Mouse (Mus musculus): Measurements from ENCODE around the gene Dnhd1. TPM values are rescaled to one million over a fixed set of nuclear protein-coding genes. Genes with fewer than 3 reads are reported as not detected.

Dnhd1 gene
- 0.37 and 0.61 TPM in 2 replicates for polyA plus RNA-seq (2015; fragmentation: Nextera tagmentation; extraction: Ambion mirVana)

DNA sequence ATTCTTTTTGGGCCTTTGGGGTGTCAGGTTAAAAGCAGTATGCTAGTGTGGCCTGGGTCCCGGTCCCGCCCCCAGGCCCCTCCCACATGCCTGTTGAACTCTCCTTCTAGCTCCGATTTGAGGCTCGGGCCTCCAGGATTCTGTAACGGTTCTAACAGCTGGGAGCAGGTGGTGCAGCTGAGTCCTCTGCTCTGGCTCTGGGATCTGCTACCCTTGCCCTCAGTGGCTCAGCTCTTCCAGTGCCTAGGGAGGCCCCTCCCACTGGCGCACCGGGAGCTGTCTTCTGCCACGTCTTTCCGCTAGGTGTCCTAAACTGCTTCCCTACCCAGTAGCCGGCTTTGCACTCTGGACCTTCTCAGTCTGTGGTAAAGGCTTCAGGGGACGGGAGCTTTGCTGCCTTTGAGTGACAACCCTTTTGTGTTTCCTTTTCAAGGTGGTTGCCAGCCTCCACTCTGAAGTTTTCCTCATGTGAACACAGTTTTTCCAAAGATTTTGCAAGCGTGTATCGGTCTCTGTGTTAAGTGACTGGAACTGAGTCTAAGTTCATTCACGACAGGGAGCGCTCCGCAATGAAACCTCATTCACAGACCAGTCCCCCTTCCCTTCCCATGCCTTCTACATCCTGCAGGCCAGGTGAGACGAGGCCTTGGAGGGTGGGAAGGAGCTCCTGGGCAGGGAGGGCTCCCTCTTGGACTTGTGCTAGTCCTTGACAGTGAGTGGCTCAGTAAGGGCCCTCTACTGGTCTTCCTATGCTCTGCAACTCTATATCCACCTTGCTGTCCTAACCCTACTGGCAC is at the start of gene Dnhd1:
Gene Dnhd1, plus strand, starts transcription at position 189 of the 797 bp plus-strand sequence.
- DNase-seq (ENCODE audit: low spot score), result peak; percentile 69

DNA sequence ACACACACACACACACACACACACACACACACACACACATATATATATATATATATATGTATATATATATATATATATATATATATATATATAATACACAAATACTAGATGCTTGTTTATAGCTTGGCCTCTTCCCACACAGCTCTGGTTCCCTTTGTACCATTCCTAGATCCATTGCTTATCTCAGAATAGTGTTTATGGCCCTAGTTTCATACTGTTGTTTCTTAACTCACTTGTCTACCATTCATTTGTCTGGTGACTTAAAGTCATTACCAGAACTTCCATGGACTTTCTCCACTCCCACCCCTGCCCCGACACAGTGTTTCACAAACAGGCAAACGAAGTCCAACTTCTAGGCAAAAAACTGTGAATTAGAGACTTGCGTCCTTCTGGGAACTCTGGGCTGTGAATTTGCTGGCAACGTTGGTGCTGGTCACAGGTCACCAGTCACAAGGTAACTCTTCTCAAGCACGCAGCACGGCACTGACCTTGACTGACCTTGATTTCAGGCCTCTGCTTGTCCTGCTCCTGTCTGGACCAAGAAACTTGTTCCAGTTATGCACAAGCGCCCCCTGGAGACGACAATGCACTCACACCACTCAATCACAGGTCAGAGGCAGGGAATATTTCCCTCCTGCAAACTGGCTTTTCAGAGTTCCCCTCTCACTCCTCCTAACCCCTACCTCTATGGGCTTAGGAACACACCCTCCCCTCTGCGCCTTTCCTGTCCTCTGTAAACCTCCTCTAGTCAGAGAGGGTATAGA is 47.6 kb upstream of the Dnhd1 start:
- peak; percentile 34 for DNase-seq (ENCODE audit: low spot score)

- DNase-seq (ENCODE audit: low spot score), result no peak
Measured at GRCm38 (mm10) chr7:105608467-105608866, 42.2 kb upstream of the Dnhd1 start.

DNA sequence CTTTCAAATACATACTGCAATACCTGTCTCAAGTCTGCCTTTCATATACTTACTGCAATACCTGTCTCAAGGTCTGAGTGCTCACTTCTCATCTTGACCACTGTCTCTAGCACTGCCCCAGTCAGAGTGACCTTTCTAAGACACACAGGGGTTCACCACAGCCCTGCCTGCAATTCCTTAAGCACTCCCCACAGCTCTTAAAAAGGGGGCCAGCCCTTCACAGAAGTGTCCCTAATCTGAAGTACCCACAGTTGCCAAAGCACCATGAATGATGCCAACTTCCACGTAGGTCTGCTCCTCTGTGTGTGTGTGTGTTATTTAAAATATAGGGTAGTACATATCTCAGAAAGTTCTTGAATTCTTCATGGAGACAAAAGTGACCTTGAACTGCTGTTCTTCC is 38.9 kb upstream of the Dnhd1 start:
- no peak for DNase-seq (ENCODE audit: low spot score)

- no peak for DNase-seq (ENCODE audit: low spot score)
Measured at GRCm38 (mm10) chr7:105614400-105614799, 36.2 kb upstream of the Dnhd1 start.

GRCm38 (mm10) chr7:105615720-105616119 is 34.9 kb upstream of the Dnhd1 start:
- DNase-seq (ENCODE audit: low spot score), result no peak

GRCm38 (mm10) chr7:105616561-105616960 is 34.1 kb upstream of the Dnhd1 start:
- no peak for DNase-seq (ENCODE audit: low spot score)

DNA sequence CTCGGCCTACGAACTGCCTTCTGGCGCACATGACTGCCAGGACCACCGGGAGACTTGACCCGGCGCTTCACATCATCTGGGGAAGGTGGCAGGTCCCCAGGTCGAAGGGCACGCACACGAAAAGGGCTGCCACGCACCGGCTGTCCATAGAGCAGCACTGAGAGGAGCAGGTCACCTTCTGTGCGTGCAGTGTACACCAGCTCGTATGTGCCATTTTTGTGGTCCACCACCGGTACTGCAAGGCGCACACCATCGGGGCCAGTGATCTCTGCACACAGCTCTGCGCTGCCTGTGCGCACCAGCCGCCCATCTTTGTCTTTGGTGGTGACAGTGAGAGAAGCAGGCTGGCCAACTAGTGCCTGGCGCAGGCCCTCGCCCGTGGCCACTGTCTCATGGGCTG is 32.8 kb upstream of the Dnhd1 start:
- DNase-seq (ENCODE audit: low spot score), result no peak

DNA sequence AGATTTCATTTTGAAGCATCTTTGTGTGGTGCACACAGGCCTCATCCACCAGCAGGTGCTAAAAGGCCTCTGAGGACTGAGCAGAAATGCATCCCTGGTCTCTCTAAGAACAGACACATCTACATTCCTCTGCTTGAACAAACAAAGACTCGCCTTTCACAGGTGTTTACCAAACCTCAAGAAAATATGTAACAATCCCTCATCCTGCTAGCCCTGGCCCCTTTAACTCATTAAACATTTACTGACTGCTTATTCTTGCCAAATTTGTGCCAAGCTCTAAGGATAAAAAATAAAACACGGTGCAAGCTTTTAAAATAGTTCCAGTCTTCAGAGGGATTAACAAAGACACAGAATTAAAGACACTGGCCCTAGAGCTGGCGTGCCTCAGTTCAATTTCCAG is 30.9 kb upstream of the Dnhd1 start:
- no peak for DNase-seq (ENCODE audit: low spot score)

DNA sequence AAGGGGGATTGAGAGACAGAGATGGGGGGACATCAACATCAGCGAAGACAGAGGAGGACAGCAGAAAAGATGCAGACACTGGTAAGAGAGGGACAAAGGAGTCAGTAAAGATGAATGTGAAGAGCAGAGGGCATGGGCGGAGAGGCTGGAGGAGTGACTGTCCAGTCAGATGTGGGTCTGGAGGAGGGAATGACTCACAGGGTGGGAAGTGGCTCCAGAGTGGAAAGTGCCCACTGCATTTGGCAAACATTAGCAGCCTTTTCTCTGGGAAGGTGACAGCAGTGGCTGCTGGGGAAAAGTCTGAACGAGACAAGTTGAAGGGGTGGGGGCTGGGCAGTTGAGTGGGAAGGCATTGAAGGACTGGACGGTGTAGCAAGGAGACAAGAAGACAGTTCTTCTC is 29.6 kb upstream of the Dnhd1 start:
- DNase-seq (ENCODE audit: low spot score), result no peak

GRCm38 (mm10) chr7:105621646-105622292 is 28.9 kb upstream of the Dnhd1 start:
- no peak for DNase-seq (ENCODE audit: low spot score)

DNA sequence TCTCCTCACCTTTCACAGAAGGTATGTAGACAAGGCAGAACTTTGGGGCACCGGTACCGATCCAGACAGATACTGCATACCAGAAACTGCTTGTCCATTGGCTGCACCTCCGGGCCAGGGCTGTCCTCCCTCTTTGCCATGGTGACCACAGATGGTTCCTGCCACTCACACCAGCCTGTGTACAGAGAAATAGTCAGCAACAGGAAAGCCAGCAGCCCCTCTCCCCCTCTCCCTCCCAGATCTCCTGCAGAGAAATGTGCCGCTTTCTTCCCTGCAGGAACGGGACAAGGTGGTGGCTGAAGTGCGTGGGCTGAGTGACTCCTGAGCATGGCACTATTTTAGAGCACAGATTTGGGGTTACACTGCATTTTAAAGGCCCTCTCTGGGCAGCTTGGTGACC is 25.2 kb upstream of the Dnhd1 start:
- DNase-seq (ENCODE audit: low spot score), result no peak

DNA sequence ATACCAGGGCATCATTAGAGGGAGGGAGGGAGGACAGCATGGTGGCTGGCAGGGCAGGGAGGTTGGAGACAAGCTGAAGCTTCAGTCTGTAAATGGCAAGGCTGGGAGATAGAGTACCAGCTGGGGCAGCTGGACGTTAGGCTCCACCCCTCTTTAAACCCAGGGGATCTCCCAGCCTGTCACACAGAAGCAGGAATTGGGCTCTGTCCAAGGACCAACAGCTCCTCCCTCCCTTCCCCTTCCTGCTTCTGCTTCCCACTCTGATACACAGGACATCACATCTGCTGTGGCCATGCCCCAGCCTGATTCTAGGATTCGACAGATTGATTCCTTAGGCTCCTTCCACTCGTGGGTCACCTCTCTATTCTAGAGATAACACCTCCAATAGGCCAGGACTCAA is 22.0 kb upstream of the Dnhd1 start:
- no peak for DNase-seq (ENCODE audit: low spot score)

DNA sequence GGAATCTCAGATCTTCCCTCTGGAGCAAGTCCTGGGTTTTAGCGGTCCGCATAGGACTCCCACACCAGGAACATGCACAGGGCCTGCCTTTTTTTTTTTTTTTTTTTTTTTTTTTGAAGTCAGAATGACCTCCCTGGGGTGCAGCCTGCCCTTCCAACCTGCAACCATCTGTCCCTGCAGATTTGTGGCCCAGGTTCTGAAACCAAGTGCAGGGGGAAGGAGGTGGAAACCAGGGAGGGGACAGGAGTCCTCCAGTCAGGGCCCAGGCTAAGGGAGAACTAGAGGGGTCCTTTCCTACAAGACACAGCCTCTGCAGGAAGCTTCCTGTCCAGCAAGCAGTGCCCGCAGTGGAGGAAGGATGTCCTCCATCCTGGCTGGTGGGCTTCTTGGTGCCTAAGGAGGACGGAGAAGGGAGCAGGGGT is 18.1 kb upstream of the Dnhd1 start:
- no peak for DNase-seq (ENCODE audit: low spot score)

GRCm38 (mm10) chr7:105633127-105633800 is 17.4 kb upstream of the Dnhd1 start, which contains the start of gene Trim3:
Gene Trim3, minus strand, starts transcription at chr7:105633571.
- peak; percentile 69 for DNase-seq (ENCODE audit: low spot score)

GRCm38 (mm10) chr7:105633801-105634135 is 16.9 kb upstream of the Dnhd1 start:
- DNase-seq (ENCODE audit: low spot score), result no peak

DNA sequence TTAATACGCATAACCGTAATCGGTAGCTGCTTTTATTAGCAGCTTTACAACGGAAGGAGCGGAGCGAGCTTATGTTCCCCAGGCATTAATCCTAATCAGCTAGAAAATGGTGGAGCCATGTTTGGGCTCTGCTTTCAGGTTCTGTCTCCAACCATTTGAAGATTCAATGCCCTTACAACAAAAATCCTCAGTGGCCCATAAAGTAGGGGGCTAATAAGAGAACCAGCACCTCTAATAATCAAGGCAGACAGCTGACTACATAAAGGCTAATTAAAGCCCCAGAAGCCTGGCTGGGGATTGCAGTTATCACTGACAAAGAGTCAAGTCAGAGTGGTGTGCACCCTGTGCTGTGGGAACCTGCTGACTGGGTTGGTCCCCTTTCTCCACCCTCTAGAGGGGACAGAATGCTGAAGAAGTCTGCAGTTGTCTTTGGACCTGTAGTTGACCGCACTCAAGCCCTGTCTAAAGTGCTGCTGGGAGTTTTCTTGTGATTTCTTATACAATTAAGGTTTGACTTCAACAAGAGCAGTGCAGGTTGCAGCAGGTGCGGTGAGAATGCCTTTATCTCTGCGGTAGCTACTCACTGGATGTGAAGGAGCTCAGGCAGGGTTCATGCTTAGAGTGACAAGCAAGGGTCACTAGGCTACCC is 16.2 kb upstream of the Dnhd1 start:
- DNase-seq (ENCODE audit: low spot score), result no peak

DNA sequence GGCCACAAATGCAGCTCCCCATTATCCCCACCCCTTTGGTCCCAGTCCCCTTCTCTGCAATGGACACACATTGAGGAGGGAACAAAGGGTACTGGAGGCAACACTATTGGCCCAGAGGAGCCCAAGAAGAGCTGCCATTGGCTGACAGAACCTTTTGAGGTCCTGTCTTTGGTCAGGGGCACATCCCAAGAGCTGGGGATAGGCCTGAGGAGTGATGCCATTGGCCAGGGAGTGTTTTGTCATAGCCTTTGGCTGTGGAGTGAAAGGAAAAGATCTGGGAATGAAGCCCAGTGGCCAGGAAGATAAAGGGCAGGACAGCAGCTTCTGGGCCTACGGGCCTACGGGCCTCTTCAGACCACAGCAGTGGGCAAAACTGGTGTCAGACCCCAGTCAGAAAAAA is 14.9 kb upstream of the Dnhd1 start:
- DNase-seq (ENCODE audit: low spot score), result no peak

GRCm38 (mm10) chr7:105638776-105639175 is 11.9 kb upstream of the Dnhd1 start:
- DNase-seq (ENCODE audit: low spot score), result no peak

DNA sequence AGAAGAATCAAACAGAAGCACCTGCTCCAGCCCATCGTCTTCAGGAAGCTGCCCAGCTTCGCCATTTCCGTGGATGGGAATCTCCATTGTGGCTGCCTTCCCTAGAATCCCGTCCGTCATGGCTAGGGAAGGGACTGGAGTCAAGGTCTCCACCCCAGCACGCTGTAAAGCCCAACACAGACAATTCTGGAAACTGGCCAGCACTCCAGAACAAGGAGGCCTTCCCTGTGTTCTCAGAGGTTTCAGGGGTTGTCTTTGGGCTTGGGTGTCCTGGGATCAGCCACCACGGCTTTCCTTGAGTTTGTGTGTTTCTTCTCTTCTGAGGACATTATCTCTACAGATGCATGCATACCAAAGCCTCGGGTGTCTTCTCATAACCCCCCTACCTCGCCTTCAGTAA is 11.3 kb upstream of the Dnhd1 start:
- no peak for DNase-seq (ENCODE audit: low spot score)

DNA sequence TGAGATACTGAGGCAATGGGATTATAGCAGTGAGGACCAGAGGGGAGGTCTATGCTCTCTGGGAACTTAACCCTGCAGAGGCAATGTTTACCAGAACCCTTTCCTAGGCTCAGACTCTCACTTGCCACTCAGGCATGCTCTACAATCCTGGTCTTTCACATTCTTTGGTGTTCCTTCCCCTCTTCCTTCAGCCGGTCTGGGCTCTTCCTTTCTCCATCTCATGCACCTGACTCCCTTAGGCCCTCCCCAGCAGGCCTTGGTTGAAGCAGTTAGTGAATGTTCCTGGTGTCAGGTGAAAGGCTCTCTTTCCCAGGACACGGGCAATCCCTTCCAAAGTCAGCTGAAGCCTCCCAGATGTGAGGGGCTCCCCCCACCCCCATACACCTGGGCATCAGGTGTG is 10.9 kb upstream of the Dnhd1 start, which contains the start of gene Timm10b:
Gene Timm10b, plus strand, starts transcription at position 301 of the 400 bp plus-strand sequence.
- DNase-seq (ENCODE audit: low spot score), result no peak
